Mouse (Mus musculus) left cerebral cortex, postnatal 10 days (tissue): ENCODE measurements around the gene Gm20449. TPM values are rescaled to one million over a fixed set of nuclear protein-coding genes. Genes with fewer than 3 reads are reported as not detected.
A peak's percentile ranks its signal among the peaks of the same experiment; 100 is the strongest.
"Not testable (repeated sequence)": the region's sequence is repeated elsewhere in the genome, so short reads cannot be mapped to it uniquely, and the experiment has no call there.

Experiments
- DNase-seq, 2 experiments: peaks; one replicate each; pipeline ENCODE4 v3.0.0; 2021 to 2022; ENCODE audit warnings: low spot score in 2 of 2, mixed read lengths in 1 of 2; ENCODE audit errors: extremely low spot score in 1 of 2
- intact Hi-C: fragments of 180-260 bp; cut with DNase I; formaldehyde crosslinking; loops from one replicate; pipeline ENCODE4 v1.15.1; 2025
- total RNA-seq, 2 experiments: library from RNA; stranded (reverse); gene quantifications; 2 replicates each; pipeline ENCODE4 v1.2.3; 2021

The Gm20449 gene
- total RNA-seq: under 1 TPM; 0.11 to 0.18 TPM

- intact Hi-C loops: loop anchor here (5.0 to 10.0 kb wide), 3 partner anchors 107 to 1775 kb away; partner anchors contain the start of genes AI987944 and Zfp788
Measured at GRCm38 (mm10) chr7:41499389-41500049, at the start of gene Gm20449, which contains the start of gene AW146154. Gene Gm20449, minus strand, starts transcription at chr7:41499417. Gene AW146154, minus strand, starts transcription at chr7:41499890.

DNA sequence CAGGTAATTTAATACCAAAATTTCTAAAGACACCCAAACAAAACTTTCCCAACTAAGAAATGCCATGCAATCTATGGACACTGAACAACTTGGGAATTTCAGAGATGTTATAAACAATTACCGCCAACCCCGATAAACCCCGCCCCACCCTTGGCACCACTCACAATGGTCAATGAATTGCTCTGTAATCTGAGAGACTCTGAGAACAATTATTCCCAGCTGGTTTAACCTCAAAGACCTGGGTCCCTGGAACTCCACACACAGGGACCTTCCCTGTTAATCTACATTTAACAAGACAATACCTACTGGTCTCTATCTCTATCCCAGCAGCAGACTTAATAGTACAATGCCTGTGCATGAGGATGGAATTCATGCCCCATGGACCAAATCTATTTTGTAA is 13.5 kb upstream of the Gm20449 start:
- DNase-seq: no peak
- intact Hi-C loops: no loop called here

More at GRCm38 (mm10) chr7:41499389-41500049, at the start of gene Gm20449, which contains the start of gene AW146154:
- DNase-seq: peak; percentile 97 to 99

DNA sequence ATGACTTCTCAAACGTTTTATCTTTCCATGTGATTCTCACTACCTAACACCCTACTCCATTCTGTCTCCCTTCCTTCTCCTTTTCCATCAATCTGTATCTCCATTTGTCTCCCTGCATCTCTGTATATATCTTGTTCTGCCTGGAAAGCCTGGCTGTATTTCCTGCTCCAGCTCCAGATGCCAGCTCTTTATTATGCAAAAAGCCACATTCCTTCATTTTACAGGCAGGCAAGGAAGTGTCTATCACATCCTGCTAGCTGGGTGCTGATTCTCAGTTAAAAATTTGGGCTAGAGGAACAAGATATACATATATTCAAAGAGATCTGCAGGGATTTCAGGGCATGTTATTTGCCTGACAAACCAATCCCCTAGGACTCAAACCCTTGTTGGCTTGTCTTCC is 13.0 kb upstream of the Gm20449 start:
- no peak for DNase-seq
- intact Hi-C loops: no loop called here

- no peak for DNase-seq
- intact Hi-C loops: loop anchor here (10.0 kb wide), 1 partner anchor 1778 kb away; no protein-coding TSS in a partner anchor
Measured at GRCm38 (mm10) chr7:41502402-41502801, 3.2 kb upstream of the Gm20449 start.

DNA sequence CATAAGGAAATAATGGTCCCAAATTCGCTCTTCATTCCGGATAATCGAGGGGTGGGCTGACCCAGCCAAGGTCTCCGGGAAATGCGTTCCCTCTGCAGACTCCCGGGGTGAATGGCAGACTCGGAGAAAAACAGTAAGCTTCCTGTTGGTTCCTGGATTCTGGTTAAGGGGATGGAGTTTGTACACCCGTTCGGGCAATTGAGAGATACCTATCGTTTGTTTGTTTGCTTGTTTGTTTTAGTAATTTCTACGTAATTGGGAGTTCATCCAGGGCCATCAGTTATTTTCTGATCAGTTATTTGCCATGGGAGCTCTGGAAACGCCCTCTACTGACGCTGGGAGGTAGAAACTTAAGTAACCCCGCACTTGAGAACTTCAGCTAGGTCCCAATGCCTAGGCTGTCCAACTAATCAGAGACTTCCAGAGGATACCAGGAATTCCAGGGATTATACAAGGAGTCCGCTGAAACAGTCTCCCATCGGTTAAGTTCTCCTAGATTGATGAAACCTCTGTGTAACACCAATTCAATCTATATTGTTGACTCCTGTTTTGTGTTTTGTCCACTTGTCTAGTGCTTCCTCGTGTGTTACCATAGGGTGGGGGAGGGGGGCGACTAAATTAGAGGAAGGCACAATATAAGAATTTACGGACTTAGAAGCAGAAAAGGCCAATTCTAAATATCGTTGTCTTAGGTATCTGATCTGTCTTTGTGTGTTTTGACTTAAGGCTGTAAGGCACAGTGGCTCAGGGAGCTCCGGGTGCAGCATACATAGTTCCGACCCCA is 1.1 kb upstream of the Gm20449 start:
- intact Hi-C loops: loop anchor here (10.0 kb wide), 1 partner anchor 1776 kb away; no protein-coding TSS in a partner anchor
- peak; percentile 55 to 56 for DNase-seq

GRCm38 (mm10) chr7:41499018-41499388 is 214 bp downstream of the Gm20449 start:
- intact Hi-C loops: loop anchor here (5.0 kb wide), 2 partner anchors 107 to 133 kb away; partner anchors contain the start of genes AI987944 and Zfp788
- DNase-seq: not testable (repeated sequence)

- DNase-seq: peak in 1 of 2 experiments; percentile 41
- intact Hi-C loops: loop anchor here (5.0 kb wide), 2 partner anchors 106 to 134 kb away; partner anchors contain the start of genes AI987944 and Zfp788
Measured at GRCm38 (mm10) chr7:41498464-41498863, 753 bp downstream of the Gm20449 start.

DNA sequence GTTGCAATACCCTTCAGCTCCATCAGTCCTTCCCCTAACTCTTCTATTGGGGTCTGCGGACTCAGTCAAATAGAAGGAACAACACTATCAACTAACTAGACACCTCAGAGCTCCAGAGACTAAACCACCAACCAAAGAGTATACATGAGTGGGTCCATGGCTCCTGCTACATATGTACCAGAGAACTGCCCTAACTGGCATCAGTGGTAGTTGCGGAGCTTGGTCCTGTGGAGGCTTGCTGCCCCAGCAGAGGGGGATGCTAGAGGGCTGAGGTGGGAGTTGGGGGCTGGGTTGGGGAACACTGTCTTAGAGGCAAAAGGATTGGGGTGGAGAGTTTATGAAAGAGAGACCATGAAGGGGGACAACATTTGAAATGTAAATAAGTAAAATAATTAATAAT is 1.3 kb downstream of the Gm20449 start:
- peak in 1 of 2 experiments; percentile 53 for DNase-seq

GRCm38 (mm10) chr7:41451864-41452263 is 47.4 kb downstream of the Gm20449 start:
- DNase-seq: no peak

More for the DNA sequence above, 1.3 kb downstream of the Gm20449 start:
- intact Hi-C loops: loop anchor here (5.0 kb wide), 2 partner anchors 106 to 134 kb away; partner anchors contain the start of genes AI987944 and Zfp788

DNA sequence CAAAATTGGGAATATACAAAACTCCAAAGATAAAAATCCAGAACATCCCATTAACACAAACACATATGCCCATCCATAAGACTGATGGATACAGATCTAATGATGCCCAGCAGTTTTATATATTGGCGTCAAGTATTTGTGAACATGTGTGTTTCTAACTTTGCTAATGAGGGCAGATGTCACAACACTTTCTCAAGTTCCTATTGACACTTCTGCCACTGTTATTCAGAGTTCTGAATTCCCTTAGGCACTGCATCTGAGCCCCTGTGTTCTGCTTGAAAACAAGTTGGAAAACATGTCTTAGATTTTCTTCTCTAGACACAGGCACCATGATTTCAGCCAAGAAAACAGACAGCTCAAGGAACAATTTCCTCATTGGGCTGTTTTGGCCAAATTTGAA is 50.6 kb downstream of the Gm20449 start, which contains the start of gene Vmn2r57:
Gene Vmn2r57 (minus strand): TSS at position 101 of the 400 bp plus-strand sequence.
- intact Hi-C loops: not testable (repeated sequence)

More at GRCm38 (mm10) chr7:41451864-41452263, 47.4 kb downstream of the Gm20449 start:
- intact Hi-C loops: no loop called here

GRCm38 (mm10) chr7:41394130-41394529 is 105.1 kb downstream of the Gm20449 start:
- intact Hi-C loops: loop anchor here (5.0 kb wide), 1 partner anchor 103 kb away; the partner anchor contains the start of genes AW146154 and Gm20449
- DNase-seq: no peak

More for the DNA sequence above, 50.6 kb downstream of the Gm20449 start, which contains the start of gene Vmn2r57:
- not testable (repeated sequence) for DNase-seq

DNA sequence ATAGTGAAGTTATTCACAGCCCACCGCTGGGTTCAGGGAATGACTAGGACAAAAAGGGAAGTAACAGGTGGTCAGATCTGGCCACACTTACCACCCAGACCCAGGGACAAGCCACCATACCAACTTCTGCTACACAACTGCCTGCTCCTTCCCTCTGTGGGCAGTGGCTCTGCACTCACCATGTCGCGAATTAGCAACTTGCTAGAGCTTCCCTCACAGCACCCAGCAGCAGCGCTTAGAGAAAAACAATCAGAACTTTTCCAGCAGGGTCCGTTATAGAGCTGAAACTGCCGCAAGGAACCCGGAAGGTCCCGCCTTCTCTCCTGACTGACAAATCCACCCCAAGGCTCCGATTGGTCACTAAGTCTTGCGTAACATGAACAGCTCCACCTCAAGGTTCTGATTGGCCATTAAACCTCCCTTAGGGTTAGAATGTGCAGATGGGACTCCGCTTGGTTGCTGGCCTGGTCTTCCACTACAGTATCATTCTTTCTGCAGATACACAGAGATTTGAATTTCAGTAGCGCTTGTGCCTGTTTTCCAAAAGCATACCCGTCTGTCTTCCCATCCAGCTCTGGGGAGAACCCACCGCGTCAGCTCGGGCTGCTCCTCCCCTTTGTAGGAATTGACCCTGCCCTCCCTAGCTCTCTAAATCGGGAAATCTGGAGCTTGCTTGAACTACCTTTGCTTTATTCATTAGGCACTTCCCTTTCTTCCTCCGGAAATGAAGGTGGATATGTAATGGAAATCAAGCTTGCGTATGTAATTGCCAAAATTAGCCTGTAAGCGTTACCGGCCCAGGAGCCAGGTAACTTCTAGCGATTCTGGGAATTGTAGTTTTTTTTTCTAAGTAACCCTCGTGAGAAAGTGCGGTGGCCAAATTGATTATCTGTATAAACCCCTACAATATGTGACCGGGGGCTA is 105.9 kb downstream of the Gm20449 start, which contains the start of gene AI987944:
Gene AI987944 (minus strand): TSS at position 332 of the 924 bp plus-strand sequence.
- peak; percentile 84 to 86 for DNase-seq
- intact Hi-C loops: loop anchor here (5.0 kb wide), 1 partner anchor 104 kb away; the partner anchor contains the start of genes AW146154 and Gm20449

Other genes with a start within 250 kb of the Gm20449 start
- gene AI987944, start 106.0 kb downstream of the Gm20449 start, total RNA-seq: 1 to 10 TPM; 9.0 to 9.3 TPM
- under 1 TPM; 0.24 TPM for gene Vmn2r57, start 50.7 kb downstream of the Gm20449 start, total RNA-seq
- gene AW146154, start 473 bp upstream of the Gm20449 start, total RNA-seq: 1 to 10 TPM; 8.4 to 9.5 TPM
- gene Gm6871, start 74.2 kb upstream of the Gm20449 start, total RNA-seq: not detected
- 10 to 100 TPM; 28.2 to 28.7 TPM for gene 2610021A01Rik, start 99.8 kb upstream of the Gm20449 start, total RNA-seq
- 10 to 100 TPM; 32.5 to 34.0 TPM for gene Zfp788, start 133.8 kb upstream of the Gm20449 start, total RNA-seq